Mouse (Mus musculus): ENCODE measurements around the gene Slc25a29.
A peak's percentile ranks its signal among the peaks of the same experiment; 100 is the strongest.

Slc25a29 gene

GRCm38 (mm10) chr12:108833408-108833807 is 2.3 kb downstream of the Slc25a29 start:
- DNase-seq = no peak

GRCm38 (mm10) chr12:108832851-108833250 is 2.8 kb downstream of the Slc25a29 start:
- DNase-seq = no peak

- DNase-seq = no peak
Observed at GRCm38 (mm10) chr12:108831966-108832643, 3.6 kb downstream of the Slc25a29 start.

DNA sequence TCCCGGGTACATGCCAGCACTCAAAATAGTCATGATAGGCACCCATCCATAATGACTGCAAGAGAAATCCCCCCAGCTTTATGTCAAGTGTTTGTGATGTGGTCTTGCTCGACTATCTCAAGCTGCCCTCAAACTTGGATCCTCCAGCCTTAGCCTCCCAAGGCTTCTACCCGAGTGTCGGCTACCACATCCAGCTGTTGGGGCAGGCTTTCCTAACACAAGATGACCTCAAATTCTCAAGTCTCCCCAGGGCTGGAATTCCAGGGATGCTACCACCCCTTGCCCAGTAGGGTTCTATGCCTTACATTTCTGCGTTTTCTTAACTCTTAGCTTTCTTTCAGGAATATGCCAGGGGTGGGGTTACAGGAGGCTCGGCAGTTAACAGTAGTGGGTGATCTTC is 5.3 kb downstream of the Slc25a29 start:
- no peak for DNase-seq

DNA sequence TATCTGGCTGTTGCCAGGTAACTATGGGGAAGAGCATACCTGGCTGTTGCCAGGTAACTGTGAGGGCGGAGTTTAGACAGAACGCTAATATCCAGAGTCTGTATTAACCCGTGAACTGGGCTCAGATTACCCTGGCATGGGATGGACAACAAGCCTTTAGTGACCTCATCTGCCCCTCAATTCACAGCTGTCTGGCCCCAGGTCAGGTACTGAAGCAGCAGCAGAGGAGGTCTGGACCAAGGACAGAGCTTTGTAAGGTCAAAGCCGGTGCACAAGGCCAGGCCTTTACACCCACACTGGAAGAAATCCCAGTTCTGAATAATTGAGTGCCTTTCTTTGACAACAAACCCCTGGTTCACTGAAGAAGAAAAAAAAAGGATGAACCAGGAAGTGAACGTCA is 6.0 kb downstream of the Slc25a29 start:
- no peak for DNase-seq

- no peak for DNase-seq
Observed at GRCm38 (mm10) chr12:108827641-108828040, 8.0 kb downstream of the Slc25a29 start.

DNA sequence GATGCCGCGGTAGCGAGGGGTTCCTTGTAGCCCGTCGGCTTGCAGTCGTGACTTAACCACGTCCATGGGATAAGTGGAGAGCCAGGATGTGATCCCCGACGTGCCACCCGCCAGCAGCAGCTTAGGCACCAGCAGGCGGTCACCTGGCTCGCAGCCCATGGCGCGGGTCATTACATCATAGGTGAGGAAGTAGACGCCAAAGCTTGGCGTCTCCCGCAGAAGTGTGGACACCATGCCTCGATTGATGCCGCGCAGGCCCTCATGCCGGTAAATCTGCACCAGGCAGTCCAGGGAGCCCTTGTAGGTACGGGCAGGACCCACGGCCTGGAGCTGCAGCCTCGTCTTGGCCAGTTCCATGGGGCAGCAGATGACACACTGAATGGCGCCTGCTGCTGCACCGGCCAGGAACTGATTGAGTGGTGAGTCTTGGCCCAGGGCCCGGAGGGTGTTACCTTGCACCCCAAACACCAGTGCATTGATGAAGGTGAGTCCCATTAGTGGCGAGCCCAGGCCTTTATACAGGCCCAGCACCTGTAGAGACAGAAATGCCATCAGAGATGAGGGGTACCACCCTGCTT is 8.6 kb downstream of the Slc25a29 start:
- no peak for DNase-seq

DNA sequence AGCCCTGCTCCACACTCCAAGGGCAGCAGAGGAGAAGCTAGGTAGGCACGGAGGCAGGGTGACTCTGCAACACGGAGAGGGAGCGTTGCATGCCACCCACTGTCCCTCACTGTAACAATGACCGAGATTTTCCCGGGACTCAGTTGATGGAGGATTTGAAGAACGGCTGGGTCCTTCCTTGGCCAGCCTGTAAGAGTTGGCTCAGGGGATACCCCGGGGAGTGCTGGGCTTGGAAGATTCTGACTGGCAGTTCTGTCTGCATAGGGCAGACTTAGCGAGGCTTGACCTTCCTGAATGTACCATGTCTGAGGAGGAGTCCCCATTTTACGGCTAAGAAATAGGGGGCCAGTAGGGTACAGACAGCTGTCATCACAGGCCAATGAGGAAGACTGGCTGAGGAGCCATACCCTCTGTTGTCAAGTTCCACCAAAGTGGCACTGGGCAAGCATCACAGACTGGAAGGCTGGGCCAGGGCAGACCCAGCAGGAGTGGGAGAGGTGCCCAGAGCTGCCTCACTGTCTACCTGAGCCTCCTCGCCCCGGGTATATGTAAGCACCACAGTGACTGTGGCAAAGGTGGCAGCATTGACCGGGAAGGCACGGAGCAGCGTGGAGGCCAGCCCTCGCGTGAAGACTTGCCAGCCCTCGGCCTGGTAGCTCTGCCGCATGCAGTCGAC is 9.3 kb downstream of the Slc25a29 start:
- DNase-seq = no peak

- no peak for DNase-seq
Observed at GRCm38 (mm10) chr12:108825561-108826224, 10.0 kb downstream of the Slc25a29 start.

- no peak for DNase-seq
Observed at GRCm38 (mm10) chr12:108824225-108824874, 11.3 kb downstream of the Slc25a29 start.

DNA sequence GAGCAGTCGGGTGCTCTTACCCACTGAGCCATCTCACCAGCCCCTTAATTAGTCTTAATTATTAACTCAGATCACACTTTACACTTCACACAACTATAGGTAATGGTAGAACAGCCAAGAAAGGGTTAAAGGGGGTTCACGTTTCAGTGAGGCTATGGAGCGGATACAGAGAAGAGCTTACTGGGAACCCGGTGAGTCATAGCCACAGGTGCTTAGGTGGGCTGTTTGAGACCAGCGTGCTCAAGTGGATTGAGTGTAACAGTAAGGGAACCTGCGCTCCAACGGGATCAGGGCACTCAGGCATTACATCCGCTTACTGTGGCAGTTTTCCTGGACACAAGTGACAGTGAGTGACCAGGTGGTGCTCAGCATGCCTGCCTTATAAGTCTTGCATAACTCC is 12.6 kb downstream of the Slc25a29 start:
- DNase-seq = no peak

DNA sequence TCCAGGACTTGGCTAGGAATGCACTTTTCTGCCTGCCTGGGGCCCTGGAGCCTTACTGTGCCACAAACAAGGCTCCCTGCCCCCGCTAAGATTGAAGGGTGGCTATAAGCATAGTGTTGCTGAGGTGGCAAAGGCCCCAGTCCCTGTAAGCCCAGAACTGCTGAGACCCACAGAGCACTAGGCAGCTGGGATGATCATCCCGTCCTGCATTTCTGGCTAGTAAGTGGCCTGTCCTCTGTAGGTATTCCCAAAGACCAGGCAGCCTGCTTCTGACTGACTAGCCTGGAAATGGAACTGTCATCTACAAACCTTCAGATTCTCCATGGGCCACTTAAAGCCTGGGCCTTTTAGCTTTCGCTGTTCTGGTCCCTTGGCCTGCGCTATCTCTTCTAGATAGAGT is 15.2 kb downstream of the Slc25a29 start:
- DNase-seq = no peak

DNA sequence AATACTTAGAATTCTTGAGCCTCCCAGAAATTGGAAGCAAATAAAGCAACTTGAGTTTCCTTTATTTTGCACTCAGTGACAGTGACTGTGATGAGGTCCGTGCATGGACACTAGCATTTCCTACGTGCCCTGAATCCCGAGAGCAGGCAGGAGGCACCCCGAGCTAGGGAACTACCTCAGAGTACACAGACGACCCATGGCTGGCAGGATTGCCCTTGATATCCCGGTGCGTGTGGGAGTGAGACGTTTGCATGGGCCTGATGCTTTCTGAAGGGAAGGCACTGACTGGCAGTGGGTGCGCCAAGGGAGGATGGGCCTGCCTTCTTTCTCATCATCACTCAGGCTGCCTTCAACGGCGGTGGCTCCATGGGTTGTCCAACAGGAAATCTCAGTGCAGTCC is 19.1 kb downstream of the Slc25a29 start:
- DNase-seq = no peak

DNA sequence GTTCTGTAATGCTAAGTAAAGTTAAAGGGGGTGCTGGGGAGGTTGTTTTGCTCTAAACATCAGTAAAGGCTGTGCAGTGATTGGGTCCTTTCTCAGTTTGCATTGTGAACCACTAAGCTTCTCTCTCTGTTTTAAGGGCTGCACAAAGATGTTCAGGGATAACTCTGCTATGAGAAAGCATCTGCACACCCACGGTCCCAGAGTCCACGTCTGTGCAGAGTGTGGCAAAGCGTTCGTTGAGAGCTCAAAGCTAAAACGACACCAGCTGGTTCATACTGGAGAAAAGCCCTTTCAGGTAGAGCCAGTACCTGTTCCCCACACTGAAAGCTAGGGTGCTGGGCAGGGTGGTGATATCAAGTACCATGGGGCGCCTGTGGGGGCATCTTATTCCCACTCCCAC is 21.2 kb downstream of the Slc25a29 start:
- DNase-seq = no peak

- DNase-seq = no peak
Observed at GRCm38 (mm10) chr12:108812463-108812862, 23.2 kb downstream of the Slc25a29 start.

GRCm38 (mm10) chr12:108811133-108811532 is 24.6 kb downstream of the Slc25a29 start:
- no peak for DNase-seq

DNA sequence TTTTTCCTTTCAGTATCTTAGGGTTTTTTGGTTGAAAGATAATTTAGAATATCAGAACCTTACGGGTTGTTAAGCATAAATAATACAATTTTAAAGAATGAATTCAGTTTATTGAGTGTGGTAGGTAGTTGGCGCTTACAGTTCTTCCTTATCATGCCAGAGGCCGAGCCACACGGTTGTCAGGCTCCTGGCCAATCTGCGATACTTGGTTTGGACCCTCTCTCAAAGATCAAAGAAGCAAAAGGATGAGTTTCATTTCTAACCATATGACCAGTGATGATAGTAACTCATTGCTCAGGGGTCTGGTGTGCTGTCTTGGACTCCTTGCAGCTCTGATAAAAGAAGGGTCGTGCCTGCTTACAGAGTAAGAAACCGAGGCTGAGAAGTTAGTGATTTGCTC is 25.4 kb downstream of the Slc25a29 start:
- DNase-seq = no peak

DNA sequence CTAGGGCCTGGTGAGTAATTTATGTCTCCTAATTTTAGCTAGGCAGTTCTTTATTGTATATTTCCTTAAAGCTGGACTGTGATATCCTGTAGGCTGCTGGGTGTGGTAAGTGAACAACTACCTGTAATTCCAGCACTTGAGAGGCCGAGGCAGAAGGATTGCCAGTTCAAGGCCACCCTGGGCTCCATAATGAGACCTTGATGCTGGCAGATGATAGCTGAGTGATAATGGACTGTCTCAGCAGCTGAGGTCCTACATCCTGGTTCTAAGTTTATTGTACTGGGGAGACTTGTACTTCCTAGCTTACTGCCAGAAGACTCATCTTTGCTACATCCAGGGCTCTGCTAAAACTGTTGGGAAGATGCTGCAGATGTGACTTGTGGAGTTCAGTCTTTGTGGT is 25.9 kb downstream of the Slc25a29 start:
- no peak for DNase-seq

GRCm38 (mm10) chr12:108808465-108808864 is 27.2 kb downstream of the Slc25a29 start:
- no peak for DNase-seq

DNA sequence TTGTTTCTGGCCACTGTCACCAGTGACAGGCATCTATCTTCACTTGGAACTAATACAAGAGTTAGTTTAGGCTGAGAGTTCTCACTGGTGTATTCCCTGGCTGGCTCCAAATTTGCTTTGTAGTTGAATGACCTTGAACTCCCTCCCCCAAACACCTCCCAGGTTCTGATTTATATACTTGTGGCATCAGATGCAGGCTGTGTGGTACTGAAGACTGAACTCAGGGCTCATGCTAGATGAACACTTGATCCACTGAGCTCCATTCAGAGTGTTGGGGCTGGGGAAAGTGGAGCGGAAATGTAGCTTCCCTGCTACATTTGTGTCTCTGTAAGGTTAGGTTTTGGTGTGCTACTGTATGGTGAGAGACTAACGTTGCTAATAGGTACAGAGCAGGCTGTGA is 31.3 kb downstream of the Slc25a29 start:
- DNase-seq = no peak

DNA sequence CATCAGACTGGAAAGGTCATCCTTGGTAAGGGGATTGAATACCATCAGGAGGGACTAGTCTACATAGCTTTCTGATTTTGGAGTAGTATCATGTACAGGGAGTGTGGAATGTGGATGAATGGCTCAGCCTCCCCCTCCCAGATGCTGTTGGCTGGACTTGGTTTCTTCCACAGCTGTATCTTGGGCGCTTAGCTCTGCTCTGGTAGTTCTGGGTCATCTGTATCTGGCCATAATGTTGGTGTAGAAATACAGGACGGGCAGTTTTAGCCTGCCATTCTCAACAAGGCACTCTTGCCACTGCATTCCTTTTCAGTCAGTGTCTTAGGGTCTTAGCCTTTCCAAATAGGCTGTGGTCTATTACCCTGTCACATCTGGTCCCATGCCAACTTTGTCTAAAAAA is 34.1 kb downstream of the Slc25a29 start:
- DNase-seq = no peak

DNA sequence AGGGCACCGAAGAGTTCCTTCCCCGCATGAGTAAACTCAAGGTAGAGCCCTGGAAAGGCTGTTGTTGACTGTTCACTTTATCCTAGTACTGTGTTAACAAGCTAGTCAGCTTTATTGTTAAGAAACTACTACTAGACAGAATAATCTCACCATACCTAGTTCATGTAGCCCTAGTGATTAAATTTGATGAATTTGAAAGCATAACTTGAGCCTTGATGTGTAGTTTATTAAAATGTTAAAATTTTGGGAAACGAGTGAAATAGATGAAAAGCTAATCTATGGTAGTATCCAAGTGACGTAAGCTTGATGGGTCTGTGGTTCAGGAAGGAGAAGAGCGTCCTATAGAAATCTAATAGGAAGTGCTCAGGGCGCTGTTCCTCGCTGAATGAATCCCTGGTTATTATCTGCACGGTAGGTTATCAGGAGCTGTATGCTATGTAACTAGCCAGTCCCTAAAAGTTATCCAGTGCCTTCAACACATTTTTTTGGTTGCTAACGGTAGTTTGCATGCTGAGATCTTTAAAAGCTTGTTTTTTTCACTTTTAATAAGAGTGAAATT is 40.6 kb downstream of the Slc25a29 start:
- DNase-seq = no peak

DNA sequence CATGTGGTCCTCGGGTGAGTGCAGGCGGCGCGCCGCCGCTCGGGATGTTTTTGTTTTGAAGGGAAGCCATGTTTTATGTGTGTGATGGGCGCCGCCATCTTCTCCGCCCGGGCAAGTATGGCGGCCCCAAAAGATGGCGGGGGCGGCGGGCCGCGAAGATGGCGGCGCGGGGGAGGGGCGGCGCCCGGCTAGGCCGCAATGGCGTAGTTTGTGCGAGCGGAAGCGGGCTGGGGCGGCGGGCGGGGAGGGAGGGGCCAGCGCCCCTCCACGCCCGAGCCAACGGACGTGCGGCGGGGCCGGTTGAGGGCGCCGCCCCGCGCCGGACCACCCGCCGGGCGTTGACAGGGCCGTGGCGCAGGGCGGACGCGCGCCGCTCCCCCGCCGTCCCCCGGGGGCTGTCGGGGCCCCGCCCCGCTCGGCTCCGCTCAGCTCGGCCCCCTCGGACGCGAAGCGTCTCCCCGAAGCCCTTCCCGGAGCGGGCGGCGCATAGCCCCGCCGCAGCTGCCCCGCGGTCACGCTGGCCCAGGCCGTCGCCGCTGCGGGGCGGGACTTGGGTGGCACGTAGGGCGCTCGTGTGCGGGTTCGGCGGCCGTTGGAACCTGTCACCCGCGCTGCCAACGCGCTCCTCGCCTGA is 41.5 kb downstream of the Slc25a29 start:
- DNase-seq = peak; percentile 85
